Mouse (Mus musculus): Measurements from ENCODE around the gene Gm21083.
"Not testable (repeated sequence)": the region's sequence is repeated elsewhere in the genome, so short reads cannot be mapped to it uniquely, and the experiment has no call there.

- not testable (repeated sequence) for TF ChIP-seq CTCF (IDR thresholded peaks at IDR 0.05; ENCODE audit: control insufficient read depth, insufficient read depth, low read length); POLR2A (IDR thresholded peaks at IDR 0.05; ENCODE audit: borderline replicate concordance, control insufficient read depth, low read depth, low read length)
Observed at GRCm38 (mm10) chr5:15603008-15603407, 25.9 kb downstream of the Gm21083 start.
